Mouse (Mus musculus): ENCODE results near the gene Fkbp8. TPM values are rescaled to one million over a fixed set of nuclear protein-coding genes. Genes with fewer than 3 reads are reported as not detected.

Fkbp8 gene
- total and polyA plus RNA-seq, 2 experiments from 2014 or later, result 360 to 532 TPM

GRCm38 (mm10) chr8:70541081-70541480 lies 13.6 kb downstream of the Fkbp8 start:
- no peaks in the 10 kb centered on the region for H3K9me3 ChIP-seq (ENCODE audit: low read length)
- 0 out of 2 replicates have a peak, but pooled peaks have one; percentile 12 for TF ChIP-seq CTCF (IDR thresholded peaks at IDR 0.05; ENCODE audit: low read depth)
- peak overlapping the region; percentile 97 for H3K4me2 ChIP-seq (ENCODE audit: low read depth, low read length)
- no peak for ATAC-seq
- no peak for DNase-seq (ENCODE audit: low spot score)
- no peak overlapping the region for H3K4me3 ChIP-seq (ENCODE audit: low read length)
- 85% methylated on average over 5 of the region's 5 CpGs for WGBS
- H3K9ac ChIP-seq (replicated peaks; ENCODE audit: low read length), result no peak overlapping the region
- no peaks in the 10 kb centered on the region for H3K27me3 ChIP-seq (ENCODE audit: insufficient read depth, low read length)
- H3K36me3 ChIP-seq (ENCODE audit: insufficient read depth, low read length), result no peaks in the 10 kb centered on the region; the same call in 1 of the 2 replicates
- peaks cover 14% of the 10 kb centered on the region; the same call in 1 of the 2 replicates for H3K4me1 ChIP-seq (ENCODE audit: insufficient read depth, low read length)
- no peak overlapping the region for H3K27ac ChIP-seq

DNA sequence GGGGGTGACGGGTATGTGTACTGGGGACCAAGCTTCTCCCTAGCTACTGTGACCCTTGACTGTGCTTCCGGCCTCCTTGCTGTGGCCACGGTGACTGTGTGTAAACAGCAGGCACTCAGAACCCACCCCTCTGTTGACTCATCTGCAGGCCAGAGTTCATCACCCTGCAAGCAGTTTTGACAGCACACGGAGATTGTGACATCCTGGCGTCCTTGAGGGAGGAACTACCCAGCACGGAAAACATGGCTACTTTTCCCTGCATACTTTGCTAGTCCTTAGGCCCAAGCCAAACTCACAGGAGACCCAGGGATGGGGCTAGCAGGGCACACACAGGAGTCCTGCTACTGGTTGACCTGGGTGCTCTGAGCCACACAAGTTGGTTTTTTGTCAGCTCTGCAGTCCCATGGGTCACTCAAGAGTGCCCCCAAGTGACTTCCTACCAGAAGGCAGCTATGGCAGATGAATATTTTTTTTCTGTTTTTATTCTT lies 16.7 kb downstream of the Fkbp8 start:
- no peak overlapping the region for H3K9ac ChIP-seq (replicated peaks; ENCODE audit: low read length)
- WGBS, result 72% methylated on average over 6 of the region's 6 CpGs
- peak; percentile 28 for DNase-seq (ENCODE audit: low spot score)
- no peaks in the 10 kb centered on the region for H3K27me3 ChIP-seq (ENCODE audit: insufficient read depth, low read length)
- no peak overlapping the region for H3K4me3 ChIP-seq (ENCODE audit: low read length)
- peaks cover 14% of the 10 kb centered on the region; the same call in 1 of the 2 replicates for H3K4me1 ChIP-seq (ENCODE audit: insufficient read depth, low read length)
- no peak for ATAC-seq
- no peaks in the 10 kb centered on the region for H3K36me3 ChIP-seq (ENCODE audit: insufficient read depth, low read length)
- no peak overlapping the region for H3K4me2 ChIP-seq (ENCODE audit: low read depth, low read length)
- no peaks in the 10 kb centered on the region for H3K9me3 ChIP-seq (ENCODE audit: low read length)
- no peak overlapping the region for H3K27ac ChIP-seq
- peak; percentile 47 for TF ChIP-seq CTCF (IDR thresholded peaks at IDR 0.05; ENCODE audit: low read depth)

DNA sequence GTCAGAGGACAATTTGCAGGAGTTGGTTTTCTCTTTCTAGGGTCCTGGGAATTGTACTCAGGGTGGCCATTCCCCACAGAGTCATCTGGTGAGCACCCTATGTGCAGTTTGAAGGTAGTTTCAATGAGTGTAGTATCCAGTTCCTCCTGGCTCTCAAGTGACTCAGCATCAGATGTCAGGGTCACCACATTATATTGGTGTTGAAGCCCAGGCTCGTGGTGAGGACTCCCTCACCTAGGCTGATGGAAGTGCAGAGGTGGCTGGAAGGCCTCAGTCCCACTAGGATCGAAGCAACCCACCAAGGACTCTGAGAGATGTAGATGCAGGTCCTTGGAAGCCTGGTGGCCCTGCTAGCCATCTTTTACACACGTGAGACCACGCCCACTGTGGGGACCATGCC lies 18.9 kb downstream of the Fkbp8 start:
- no peaks in the 10 kb centered on the region for H3K36me3 ChIP-seq (ENCODE audit: insufficient read depth, low read length)
- H3K27ac ChIP-seq, result no peak overlapping the region
- H3K4me1 ChIP-seq (ENCODE audit: insufficient read depth, low read length), result no peaks in the 10 kb centered on the region
- ATAC-seq (no peak), DNase-seq (ENCODE audit: low spot score) (no peak)
- TF ChIP-seq CTCF (IDR thresholded peaks at IDR 0.05; ENCODE audit: low read depth), result no peak
- no peak overlapping the region for H3K4me2 ChIP-seq (ENCODE audit: low read depth, low read length)
- no peaks in the 10 kb centered on the region for H3K27me3 ChIP-seq (ENCODE audit: insufficient read depth, low read length)
- 93% methylated on average over 4 of the region's 4 CpGs for WGBS
- H3K9ac ChIP-seq (replicated peaks; ENCODE audit: low read length), result no peak overlapping the region
- no peaks in the 10 kb centered on the region for H3K9me3 ChIP-seq (ENCODE audit: low read length)
- H3K4me3 ChIP-seq (ENCODE audit: low read length), result no peak overlapping the region

- Histone ChIP-seq H3K4me1 (ENCODE audit: insufficient read depth, low read length) (no peaks in the 10 kb centered on the region), H3K36me3 (ENCODE audit: insufficient read depth, low read length) (no peaks in the 10 kb centered on the region), H3K27ac (no peak overlapping the region), H3K27me3 (ENCODE audit: insufficient read depth, low read length) (no peaks in the 10 kb centered on the region), H3K9me3 (ENCODE audit: low read length) (no peaks in the 10 kb centered on the region), H3K4me3 (ENCODE audit: low read length) (no peak overlapping the region), H3K9ac (replicated peaks; ENCODE audit: low read length) (no peak overlapping the region), H3K4me2 (ENCODE audit: low read depth, low read length) (no peak overlapping the region)
- ATAC-seq (no peak), DNase-seq (ENCODE audit: low spot score) (no peak)
- TF ChIP-seq CTCF (IDR thresholded peaks at IDR 0.05; ENCODE audit: low read depth), result no peak
- WGBS, result 90% methylated on average over 6 of the region's 6 CpGs
Observed at GRCm38 (mm10) chr8:70547762-70548161, 20.2 kb downstream of the Fkbp8 start.

DNA sequence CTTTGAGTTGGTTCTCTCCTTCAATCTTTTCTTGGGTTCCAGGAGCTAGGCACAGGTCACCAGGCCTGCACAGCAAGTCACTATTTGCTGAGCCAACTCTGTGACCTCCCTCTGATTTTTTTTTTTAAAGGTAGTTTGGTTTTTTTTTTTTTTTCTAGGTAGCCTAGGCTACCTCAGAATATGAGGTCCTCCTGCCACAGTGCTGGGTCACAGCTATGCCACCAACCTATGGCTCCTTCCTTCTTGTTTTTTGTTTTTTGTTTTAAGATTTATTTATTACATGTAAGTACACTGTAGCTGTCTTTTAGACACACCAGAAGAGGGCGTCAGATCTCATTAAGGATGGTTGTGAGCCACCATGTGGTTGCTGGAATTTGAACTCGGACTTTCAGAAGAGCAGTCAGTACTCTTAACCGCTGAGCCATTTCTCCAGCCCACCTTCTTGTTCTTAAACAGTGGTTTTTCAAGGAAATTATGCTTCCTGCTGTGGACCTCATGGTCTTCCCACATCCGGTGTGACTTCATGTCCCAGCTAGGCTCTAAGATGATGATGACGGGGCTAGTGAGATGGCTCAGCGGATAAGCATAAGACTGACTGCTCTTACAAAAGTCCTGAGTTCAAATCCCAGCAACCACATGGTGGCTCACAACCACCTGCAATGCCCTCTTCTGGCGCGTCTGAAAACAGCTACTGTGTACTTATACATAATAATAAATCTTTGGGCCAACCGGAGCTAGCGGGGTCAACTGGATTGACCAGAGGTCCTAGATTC lies 22.1 kb downstream of the Fkbp8 start:
- H3K27me3 ChIP-seq (ENCODE audit: insufficient read depth, low read length), result no peaks in the 10 kb centered on the region
- H3K9ac ChIP-seq (replicated peaks; ENCODE audit: low read length), result no peak overlapping the region
- no peaks in the 10 kb centered on the region for H3K9me3 ChIP-seq (ENCODE audit: low read length)
- no peak for DNase-seq (ENCODE audit: low spot score)
- no peak overlapping the region for H3K4me3 ChIP-seq (ENCODE audit: low read length)
- no peak for ATAC-seq
- H3K4me2 ChIP-seq (ENCODE audit: low read depth, low read length), result no peak overlapping the region
- H3K27ac ChIP-seq, result no peak overlapping the region
- H3K36me3 ChIP-seq (ENCODE audit: insufficient read depth, low read length), result no peaks in the 10 kb centered on the region
- WGBS, result 94% methylated on average over 10 of the region's 10 CpGs
- TF ChIP-seq CTCF (IDR thresholded peaks at IDR 0.05; ENCODE audit: low read depth), result no peak
- H3K4me1 ChIP-seq (ENCODE audit: insufficient read depth, low read length), result peaks cover 16% of the 10 kb centered on the region

DNA sequence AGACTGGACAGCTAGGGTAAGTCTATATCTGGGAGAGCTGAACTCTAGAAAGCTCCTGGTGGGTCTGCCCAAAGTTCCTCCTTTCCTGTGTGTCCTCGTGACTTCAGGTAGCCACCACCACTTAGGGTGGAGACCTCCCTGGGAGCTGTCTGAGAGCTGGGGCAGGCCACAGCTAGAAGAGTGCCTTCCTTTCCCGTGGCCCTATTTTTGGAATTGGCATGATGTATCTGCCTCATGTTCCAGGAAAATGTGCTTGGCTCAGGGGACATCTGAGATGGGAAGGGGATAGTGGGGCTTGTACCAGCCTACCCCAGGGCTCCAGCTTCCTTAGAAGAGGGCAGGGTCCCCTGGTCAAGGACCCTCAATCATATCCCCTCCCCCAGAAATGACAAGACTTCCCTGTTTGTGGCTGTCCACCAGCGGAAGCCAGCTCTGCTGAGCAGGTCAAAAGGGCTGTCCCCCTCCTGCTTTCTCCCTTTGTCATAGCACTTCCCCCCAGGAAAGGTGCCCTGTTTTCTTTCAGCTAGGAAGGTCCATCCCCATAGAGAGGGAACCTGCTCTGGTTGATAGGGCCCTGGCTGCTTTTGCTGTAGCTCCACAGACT lies 24.1 kb downstream of the Fkbp8 start:
- Histone ChIP-seq H3K27ac (no peak overlapping the region), H3K36me3 (ENCODE audit: insufficient read depth, low read length) (no peaks in the 10 kb centered on the region), H3K27me3 (ENCODE audit: insufficient read depth, low read length) (no peaks in the 10 kb centered on the region), H3K4me3 (ENCODE audit: low read length) (no peak overlapping the region), H3K4me2 (ENCODE audit: low read depth, low read length) (no peak overlapping the region), H3K9me3 (ENCODE audit: low read length) (no peaks in the 10 kb centered on the region), H3K9ac (replicated peaks; ENCODE audit: low read length) (no peak overlapping the region), H3K4me1 (ENCODE audit: insufficient read depth, low read length) (peaks cover 16% of the 10 kb centered on the region)
- no peak for ATAC-seq
- no peak for DNase-seq (ENCODE audit: low spot score)
- no peak for TF ChIP-seq CTCF (IDR thresholded peaks at IDR 0.05; ENCODE audit: low read depth)
- WGBS, result 74% methylated on average over 3 of the region's 3 CpGs

DNA sequence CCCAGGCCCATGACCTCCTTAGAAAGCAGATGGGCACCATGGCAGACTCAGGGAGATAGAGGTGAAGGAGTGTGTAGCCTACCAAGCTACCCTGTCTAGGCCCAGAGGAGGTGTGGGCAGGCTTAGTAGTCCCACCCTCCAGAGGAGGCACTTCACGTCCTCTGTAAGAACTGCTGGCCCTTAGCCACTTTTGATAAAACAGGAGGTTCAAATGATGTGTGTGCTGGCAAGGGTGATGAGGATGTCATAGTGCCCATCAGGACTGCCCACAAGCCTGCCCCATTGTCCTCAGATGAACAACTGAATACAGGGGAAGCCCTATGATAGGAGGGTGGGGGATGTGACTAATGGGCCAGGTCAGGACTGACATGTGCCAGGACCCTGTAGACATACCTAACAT lies 25.3 kb downstream of the Fkbp8 start:
- Histone ChIP-seq H3K27me3 (ENCODE audit: insufficient read depth, low read length) (no peaks in the 10 kb centered on the region), H3K9ac (replicated peaks; ENCODE audit: low read length) (no peak overlapping the region), H3K4me1 (ENCODE audit: insufficient read depth, low read length) (peaks cover 16% of the 10 kb centered on the region), H3K9me3 (ENCODE audit: low read length) (no peaks in the 10 kb centered on the region), H3K4me3 (ENCODE audit: low read length) (no peak overlapping the region), H3K36me3 (ENCODE audit: insufficient read depth, low read length) (no peaks in the 10 kb centered on the region), H3K27ac (no peak overlapping the region), H3K4me2 (ENCODE audit: low read depth, low read length) (no peak overlapping the region)
- no peak for TF ChIP-seq CTCF (IDR thresholded peaks at IDR 0.05; ENCODE audit: low read depth)
- WGBS, result 40% methylated on average over 1 of the region's 1 CpGs
- ATAC-seq (no peak), DNase-seq (ENCODE audit: low spot score) (no peak)

Measured in hindbrain, postnatal 0 days (tissue).